Mouse (Mus musculus) kidney, adult 2 months (tissue): ENCODE measurements around the gene Pcdh8. TPM values are rescaled to one million over a fixed set of nuclear protein-coding genes. Genes with fewer than 3 reads are reported as not detected.

Experiments used
- DNase-seq: peaks from one replicate; pipeline ENCODE4 v3.0.0; 2021
- H3K27ac ChIP-seq: fragments of 200-500 bp; 2 replicates; pipeline ENCODE4 v1.5.1; 2012; ENCODE audit warnings: low read depth, low read length, control low read depth, inconsistent platforms; ENCODE audit not compliant: insufficient read depth
- H3K27me3 ChIP-seq: fragments of 200-500 bp; replicated peaks from 2 replicates; pipeline ENCODE4 v1.6.1; 2012; ENCODE audit warnings: mild to moderate bottlenecking, moderate library complexity, low read length, inconsistent platforms; ENCODE audit not compliant: control insufficient read depth, insufficient read depth
- H3K36me3 ChIP-seq: fragments of 200-500 bp; 2 replicates; pipeline ENCODE4 v1.6.1; 2012; ENCODE audit warnings: mild to moderate bottlenecking, moderate library complexity, low read length, inconsistent platforms; ENCODE audit not compliant: control insufficient read depth, insufficient read depth
- H3K4me1 ChIP-seq: fragments of 200-500 bp; 2 replicates; pipeline ENCODE4 v1.6.1; 2011; ENCODE audit warnings: low read length; ENCODE audit not compliant: control insufficient read depth, insufficient read depth
- H3K4me3 ChIP-seq: fragments of 200-500 bp; 2 replicates; pipeline ENCODE4 v1.5.1; 2011; ENCODE audit warnings: mild to moderate bottlenecking, low read depth, low read length, control low read depth; ENCODE audit not compliant: insufficient read depth
- CTCF ChIP-seq: fragments of 200-500 bp; conservative IDR thresholded peaks from 2 replicates; pipeline ENCODE4 v1.5.1; 2011; ENCODE audit warnings: low read depth, mild to moderate bottlenecking, control low read depth, low read length, moderate library complexity, mixed read lengths; ENCODE audit not compliant: insufficient read depth, insufficient read length
- POLR2A ChIP-seq: fragments of 200-500 bp; IDR thresholded peaks from one replicate; pipeline ENCODE4 v1.6.1; 2011; ENCODE audit warnings: low read depth, low read length, control low read depth
- WGBS: fragments of 180-500 bp; shearing (Covaris S2); methylation state at CpG from one replicate; pipeline ENCODE4 v1.1.7; 2018; 5-methylcytosine and 5-hydroxymethylcytosine counted together
- polyA plus RNA-seq: library from polyadenylated mRNA; depleted of rRNA; stranded (reverse); fragments of >200 nt; gene quantifications from 2 replicates; pipeline ENCODE4 v1.2.3, GENCODE M21; 2012; rRNA removed

The Pcdh8 gene
- 0.06 and 0.10 TPM in 2 replicates for polyA plus RNA-seq

GRCm38 (mm10) chr14:79771094-79771535, at the start of gene Pcdh8:
Pcdh8 (minus strand) TSS chr14:79771312.
- peak; percentile 83 for DNase-seq
- Histone ChIP-seq H3K36me3 (no peaks in the 10 kb centered on the region), H3K27ac (no peak within 1 kb of the TSS), H3K4me3 (peak within 1 kb of the TSS; percentile 38; the same call in 1 of the 2 replicates), H3K4me1 (peaks cover 8% of the 10 kb centered on the region; the same call in 1 of the 2 replicates), H3K27me3 (peaks cover 2% of the 10 kb centered on the region; the same call in 1 of the 2 replicates)
- under 1% methylated on average over 30 of the region's 30 CpGs for WGBS
- TF ChIP-seq POLR2A (no peak), CTCF (no peak)

- Histone ChIP-seq H3K36me3 (no peaks in the 10 kb centered on the region), H3K4me1 (no peaks in the 10 kb centered on the region), H3K27me3 (no peaks in the 10 kb centered on the region), H3K4me3 (no peak overlapping the region), H3K27ac (no peak overlapping the region)
- no peak for DNase-seq
- 64% methylated on average over 8 of the region's 8 CpGs for WGBS
- TF ChIP-seq POLR2A (no peak), CTCF (no peak)
Measured at GRCm38 (mm10) chr14:79814709-79815108, 43.6 kb upstream of the Pcdh8 start.

- Histone ChIP-seq H3K36me3 (no peaks in the 10 kb centered on the region), H3K27ac (no peak overlapping the region), H3K4me3 (no peak overlapping the region), H3K27me3 (no peaks in the 10 kb centered on the region), H3K4me1 (no peaks in the 10 kb centered on the region)
- 31% methylated on average over 1 of the region's 1 CpGs for WGBS
- no peak for DNase-seq
- no peak for TF ChIP-seq POLR2A
- no peak for TF ChIP-seq CTCF
Measured at GRCm38 (mm10) chr14:79814084-79814483, 43.0 kb upstream of the Pcdh8 start.

- Histone ChIP-seq H3K27ac (no peak overlapping the region), H3K4me3 (no peak overlapping the region), H3K36me3 (no peaks in the 10 kb centered on the region), H3K4me1 (no peaks in the 10 kb centered on the region), H3K27me3 (no peaks in the 10 kb centered on the region)
- no peak for DNase-seq
- WGBS = 58% methylated on average over 8 of the region's 8 CpGs
- TF ChIP-seq POLR2A = no peak
- TF ChIP-seq CTCF = no peak
Measured at GRCm38 (mm10) chr14:79793179-79793578, 22.1 kb upstream of the Pcdh8 start.

- TF ChIP-seq POLR2A = no peak
- no peak for TF ChIP-seq CTCF
- H3K27ac ChIP-seq = no peak overlapping the region
Measured at GRCm38 (mm10) chr14:79789535-79789934, 18.4 kb upstream of the Pcdh8 start.

GRCm38 (mm10) chr14:79788656-79789204, 17.6 kb upstream of the Pcdh8 start:
- H3K36me3 ChIP-seq = no peaks in the 10 kb centered on the region
- no peaks in the 10 kb centered on the region for H3K27me3 ChIP-seq
- no peak overlapping the region for H3K4me3 ChIP-seq
- DNase-seq = no peak
- H3K4me1 ChIP-seq = no peaks in the 10 kb centered on the region
- 60% methylated on average over 2 of the region's 2 CpGs for WGBS
- TF ChIP-seq POLR2A = no peak
- no peak for TF ChIP-seq CTCF
- no peak overlapping the region for H3K27ac ChIP-seq

More at GRCm38 (mm10) chr14:79789535-79789934, 18.4 kb upstream of the Pcdh8 start:
- 39% methylated on average over 4 of the region's 4 CpGs for WGBS
- Histone ChIP-seq H3K4me3 (no peak overlapping the region), H3K4me1 (no peaks in the 10 kb centered on the region), H3K36me3 (no peaks in the 10 kb centered on the region), H3K27me3 (no peaks in the 10 kb centered on the region)
- no peak for DNase-seq

- WGBS = 63% methylated on average over 6 of the region's 6 CpGs
- Histone ChIP-seq H3K4me3 (no peak overlapping the region), H3K27me3 (no peaks in the 10 kb centered on the region), H3K36me3 (no peaks in the 10 kb centered on the region), H3K4me1 (no peaks in the 10 kb centered on the region), H3K27ac (no peak overlapping the region)
- no peak for DNase-seq
- TF ChIP-seq CTCF (no peak), POLR2A (no peak)
Measured at GRCm38 (mm10) chr14:79787918-79788317, 16.8 kb upstream of the Pcdh8 start.
